Mouse (Mus musculus): ENCODE data around the gene Cep250. TPM values are rescaled to one million over a fixed set of nuclear protein-coding genes. Genes with fewer than 3 reads are reported as not detected.
"Not testable (repeated sequence)": the region's sequence is repeated elsewhere in the genome, so short reads cannot be mapped to it uniquely, and the experiment has no call there.

Gene Cep250
- 13.6 and 16.9 TPM in 2 replicates for polyA plus RNA-seq (2015; fragmentation: Nextera tagmentation; extraction: Ambion mirVana)

- H3K4me1 ChIP-seq (replicated peaks): peaks cover 9% of the 10 kb centered on the region
- H3K9me3 ChIP-seq: no peaks in the 10 kb centered on the region
- under 1% methylated on average over 59 of the region's 59 CpGs for WGBS
- H3K9ac ChIP-seq: peak within 1 kb of the TSS; percentile 84
- peak; percentile 97 for ATAC-seq (ENCODE audit: low FRiP score, low read depth)
- peak within 1 kb of the TSS; percentile 93 for H3K27ac ChIP-seq (replicated peaks)
- H3K27me3 ChIP-seq: no peaks in the 10 kb centered on the region
- peak within 1 kb of the TSS; percentile 76 for H3K4me3 ChIP-seq
- peak within 1 kb of the TSS; percentile 65 for H3K4me2 ChIP-seq
- H3K36me3 ChIP-seq: no peaks in the 10 kb centered on the region
Measured at GRCm38 (mm10) chr2:155956134-155957059, at the start of gene Cep250. Cep250 (plus strand) TSS chr2:155956458.

- Histone ChIP-seq H3K4me3 (no peak overlapping the region), H3K9me3 (no peaks in the 10 kb centered on the region), H3K36me3 (peaks cover 38% of the 10 kb centered on the region), H3K27me3 (no peaks in the 10 kb centered on the region), H3K4me2 (no peak overlapping the region), H3K9ac (no peak overlapping the region), H3K27ac (replicated peaks) (no peak overlapping the region), H3K4me1 (replicated peaks) (no peaks in the 10 kb centered on the region)
- 92% methylated on average over 6 of the region's 6 CpGs for WGBS
- no peak for ATAC-seq (ENCODE audit: low FRiP score, low read depth)
Measured at GRCm38 (mm10) chr2:155914684-155915083, 41.6 kb upstream of the Cep250 start.

GRCm38 (mm10) chr2:155923143-155923542, 33.1 kb upstream of the Cep250 start:
- Histone ChIP-seq H3K4me1 (replicated peaks) (peaks cover under 1% of the 10 kb centered on the region; the same call in 1 of the 2 replicates), H3K4me3 (no peak overlapping the region), H3K27me3 (no peaks in the 10 kb centered on the region), H3K27ac (replicated peaks) (no peak overlapping the region), H3K4me2 (no peak overlapping the region), H3K9me3 (no peaks in the 10 kb centered on the region), H3K36me3 (peaks cover 7% of the 10 kb centered on the region), H3K9ac (no peak overlapping the region)
- ATAC-seq (ENCODE audit: low FRiP score, low read depth): no peak
- 96% methylated on average over 7 of the region's 7 CpGs for WGBS

GRCm38 (mm10) chr2:155925213-155925612, 31.0 kb upstream of the Cep250 start:
- 86% methylated on average over 6 of the region's 6 CpGs for WGBS
- H3K36me3 ChIP-seq; ATAC-seq (ENCODE audit: low FRiP score, low read depth); H3K4me3 ChIP-seq; H3K9me3 ChIP-seq; H3K27me3 ChIP-seq; H3K4me2 ChIP-seq; H3K9ac ChIP-seq; H3K27ac ChIP-seq (replicated peaks): not testable (repeated sequence)
- peaks cover 14% of the 10 kb centered on the region for H3K4me1 ChIP-seq (replicated peaks)

- Histone ChIP-seq H3K27ac (replicated peaks) (no peak overlapping the region), H3K4me1 (replicated peaks) (peaks cover 22% of the 10 kb centered on the region), H3K9me3 (no peaks in the 10 kb centered on the region), H3K4me2 (peak overlapping the region; percentile 80), H3K27me3 (no peaks in the 10 kb centered on the region), H3K9ac (no peak overlapping the region), H3K4me3 (peak overlapping the region; percentile 77), H3K36me3 (no peaks in the 10 kb centered on the region)
- 84% methylated on average over 7 of the region's 7 CpGs for WGBS
- ATAC-seq (ENCODE audit: low FRiP score, low read depth): no peak
Measured at GRCm38 (mm10) chr2:155928711-155929345, 27.4 kb upstream of the Cep250 start.

GRCm38 (mm10) chr2:155929531-155930442, 26.5 kb upstream of the Cep250 start, which contains the start of gene Uqcc1:
Uqcc1 (minus strand) TSS chr2:155930310.
- ATAC-seq (ENCODE audit: low FRiP score, low read depth): peak; percentile 98
- Histone ChIP-seq H3K27ac (replicated peaks) (peak within 1 kb of the TSS; percentile 89), H3K9ac (peak within 1 kb of the TSS; percentile 59), H3K4me1 (replicated peaks) (peaks cover 22% of the 10 kb centered on the region), H3K4me2 (peak within 1 kb of the TSS; percentile 80), H3K4me3 (peak within 1 kb of the TSS; percentile 77), H3K27me3 (no peaks in the 10 kb centered on the region), H3K36me3 (no peaks in the 10 kb centered on the region), H3K9me3 (no peaks in the 10 kb centered on the region)
- under 1% methylated on average over 38 of the region's 38 CpGs for WGBS

- no peak for ATAC-seq (ENCODE audit: low FRiP score, low read depth)
- Histone ChIP-seq H3K9me3 (no peaks in the 10 kb centered on the region), H3K27ac (replicated peaks) (no peak overlapping the region), H3K36me3 (no peaks in the 10 kb centered on the region), H3K27me3 (no peaks in the 10 kb centered on the region), H3K4me2 (no peak overlapping the region), H3K4me1 (replicated peaks) (peaks cover 8% of the 10 kb centered on the region), H3K4me3 (no peak overlapping the region), H3K9ac (no peak overlapping the region)
- 67% methylated on average over 7 of the region's 7 CpGs for WGBS
Measured at GRCm38 (mm10) chr2:155939897-155940529, 16.2 kb upstream of the Cep250 start.

- H3K27ac ChIP-seq (replicated peaks): no peak within 1 kb of the TSS
- H3K27me3 ChIP-seq: no peaks in the 10 kb centered on the region
- H3K4me3 ChIP-seq: no peak within 1 kb of the TSS
- H3K9me3 ChIP-seq: no peaks in the 10 kb centered on the region
- H3K4me1 ChIP-seq (replicated peaks): peaks cover 10% of the 10 kb centered on the region
- no peak for ATAC-seq (ENCODE audit: low FRiP score, low read depth)
- no peaks in the 10 kb centered on the region for H3K36me3 ChIP-seq
- WGBS: 90% methylated on average over 3 of the region's 3 CpGs
- H3K9ac ChIP-seq: no peak within 1 kb of the TSS
- H3K4me2 ChIP-seq: no peak within 1 kb of the TSS
Measured at GRCm38 (mm10) chr2:155940681-155941080, 15.6 kb upstream of the Cep250 start, which contains the start of gene Gm15557. Gm15557 (plus strand) TSS chr2:155940728.

- WGBS: 91% methylated on average over 40 of the region's 40 CpGs
Measured at GRCm38 (mm10) chr2:155941697-155942442, 14.4 kb upstream of the Cep250 start.

GRCm38 (mm10) chr2:155943463-155943862, 12.8 kb upstream of the Cep250 start:
- H3K36me3 ChIP-seq: no peaks in the 10 kb centered on the region
- no peak overlapping the region for H3K4me3 ChIP-seq
- H3K27me3 ChIP-seq: no peaks in the 10 kb centered on the region
- 0 out of 2 replicates have a peak overlapping the region, but pooled peaks have one; percentile 4 for H3K9ac ChIP-seq
- ATAC-seq (ENCODE audit: low FRiP score, low read depth): no peak
- H3K4me1 ChIP-seq (replicated peaks): peaks cover 10% of the 10 kb centered on the region
- no peaks in the 10 kb centered on the region for H3K9me3 ChIP-seq
- WGBS: 4% methylated on average over 8 of the region's 8 CpGs
- H3K27ac ChIP-seq (replicated peaks): no peak overlapping the region
- H3K4me2 ChIP-seq: peak overlapping the region; percentile 40

More at GRCm38 (mm10) chr2:155941697-155942442, 14.4 kb upstream of the Cep250 start:
- ATAC-seq (ENCODE audit: low FRiP score, low read depth): no peak
- Histone ChIP-seq H3K27me3 (no peaks in the 10 kb centered on the region), H3K4me3 (no peak overlapping the region), H3K4me2 (no peak overlapping the region), H3K9me3 (no peaks in the 10 kb centered on the region), H3K27ac (replicated peaks) (no peak overlapping the region), H3K36me3 (no peaks in the 10 kb centered on the region), H3K9ac (no peak overlapping the region), H3K4me1 (replicated peaks) (peaks cover 10% of the 10 kb centered on the region)

All from hindbrain, embryonic 15.5 days (tissue).